8 mouse cellular contexts compared by ENCODE assay signal in genomic region chr11:100581756-100582155, GRCm38 (mm10). TPM values are rescaled to one million over a fixed set of nuclear protein-coding genes. Genes with fewer than 3 reads are reported as not detected.
DNase-seq lines count a peak whose midpoint lies in the region; ATAC-seq lines count a peak whose summit lies in the region.

No protein-coding gene starts in this region.

- peak; percentile 93 for DNase-seq in heart, adult 11 months
- DNase-seq in heart, postnatal 25 days (ENCODE audit: low spot score), result no peak
- DNase-seq in testis, postnatal 10 days (ENCODE audit: low spot score), result peak; percentile 71
- no peak for DNase-seq in testis, postnatal 14 days (ENCODE audit: low spot score)
- peak; percentile 68 to 78 for DNase-seq in heart, postnatal 10 days
- peak; percentile 48 for DNase-seq in right cerebral cortex, postnatal 4 days
- DNase-seq in embryo, embryonic 10.5 days (ENCODE audit: low spot score), result no peak

- no peak for ATAC-seq in erythroid progenitor cell, adult 5-6 weeks (replicated peaks; ENCODE audit: low FRiP score, poor library complexity, severe bottlenecking)

- intact Hi-C loops in heart, postnatal 25 days (cut with DNase I), result no loop called here
- intact Hi-C loops in heart, postnatal 10 days (cut with DNase I), result no loop called here

RNA-seq across cellular contexts. Expression of gene Cnp, which starts 7.1 kb away (rescaled TPM):
- total RNA-seq in heart, postnatal 25 days (2021), result 1 to 10 TPM; 5.4 to 7.3 TPM
- 1 to 10 TPM; 6.1 to 7.1 TPM for total RNA-seq in heart, postnatal 10 days (2021)
- 3.6 and 23.1 TPM in 2 replicates for total RNA-seq in erythroid progenitor cell, adult 5-6 weeks (2015; ENCODE audit: low replicate concordance)
- total RNA-seq in erythroid progenitor cell, adult 5-6 weeks (2017; ENCODE audit: low replicate concordance), result 14.1 and 14.4 TPM in 2 replicates

RNA-seq across cellular contexts. Expression of gene Ttc25, which starts 36.3 kb away (rescaled TPM):
- under 1 TPM; 0.20 to 0.31 TPM for total RNA-seq in heart, postnatal 25 days (2021)
- under 1 TPM; 0.17 to 0.38 TPM for total RNA-seq in heart, postnatal 10 days (2021)
- not detected in 2 replicates for total RNA-seq in erythroid progenitor cell, adult 5-6 weeks (2015; ENCODE audit: low replicate concordance)
- not detected in 2 replicates for total RNA-seq in erythroid progenitor cell, adult 5-6 weeks (2017; ENCODE audit: low replicate concordance)

RNA-seq across cellular contexts. Expression of gene Nkiras2, which starts 37.3 kb away (rescaled TPM):
- total RNA-seq in heart, postnatal 25 days (2021), result 10 to 100 TPM; 57.3 to 58.0 TPM
- total RNA-seq in heart, postnatal 10 days (2021), result 10 to 100 TPM; 53.7 to 63.9 TPM
- 17.2 and 18.0 TPM in 2 replicates for total RNA-seq in erythroid progenitor cell, adult 5-6 weeks (2015; ENCODE audit: low replicate concordance)
- total RNA-seq in erythroid progenitor cell, adult 5-6 weeks (2017; ENCODE audit: low replicate concordance), result 5.8 and 9.4 TPM in 2 replicates

RNA-seq across cellular contexts. Expression of gene Dnajc7, which starts 38.2 kb away (rescaled TPM):
- total RNA-seq in heart, postnatal 25 days (2021), result 100 to 1,000 TPM; 121 to 124 TPM
- 100 to 1,000 TPM; 199 to 207 TPM for total RNA-seq in heart, postnatal 10 days (2021)
- 79.3 and 93.5 TPM in 2 replicates for total RNA-seq in erythroid progenitor cell, adult 5-6 weeks (2015; ENCODE audit: low replicate concordance)
- total RNA-seq in erythroid progenitor cell, adult 5-6 weeks (2017; ENCODE audit: low replicate concordance), result 103 and 106 TPM in 2 replicates

RNA-seq across cellular contexts. Expression of gene Acly, which starts 54.0 kb away (rescaled TPM):
- 10 to 100 TPM; 31.6 to 41.6 TPM for total RNA-seq in heart, postnatal 25 days (2021)
- 10 to 100 TPM; 47.8 to 51.1 TPM for total RNA-seq in heart, postnatal 10 days (2021)
- 17.6 and 38.2 TPM in 2 replicates for total RNA-seq in erythroid progenitor cell, adult 5-6 weeks (2015; ENCODE audit: low replicate concordance)
- total RNA-seq in erythroid progenitor cell, adult 5-6 weeks (2017; ENCODE audit: low replicate concordance), result 18.1 and 22.0 TPM in 2 replicates

Comparison
In these comparisons a context has a peak if more than half of its experiments do, and no peak if none do; other contexts are left out.
1. DNase-seq: peak in heart, adult 11 months (single experiment), testis, postnatal 10 days (single experiment), heart, postnatal 10 days (2 of 2) and right cerebral cortex, postnatal 4 days (single experiment); none in heart, postnatal 25 days (single experiment), testis, postnatal 14 days (single experiment) and embryo, embryonic 10.5 days (single experiment).